Mouse (Mus musculus) megakaryocyte-erythroid progenitor cell, adult 5 weeks (primary cell): ENCODE results near the gene Riox2. TPM values are rescaled to one million over a fixed set of nuclear protein-coding genes. Genes with fewer than 3 reads are reported as not detected.

Experiments used
- polyA plus RNA-seq: library from polyadenylated mRNA; stranded (reverse); fragments of >175 nt; gene quantifications from 2 replicates; pipeline ENCODE4 v1.2.3, GENCODE M21; 2012

Riox2 gene
- 7.3 and 8.0 TPM in 2 replicates for polyA plus RNA-seq

DNA sequence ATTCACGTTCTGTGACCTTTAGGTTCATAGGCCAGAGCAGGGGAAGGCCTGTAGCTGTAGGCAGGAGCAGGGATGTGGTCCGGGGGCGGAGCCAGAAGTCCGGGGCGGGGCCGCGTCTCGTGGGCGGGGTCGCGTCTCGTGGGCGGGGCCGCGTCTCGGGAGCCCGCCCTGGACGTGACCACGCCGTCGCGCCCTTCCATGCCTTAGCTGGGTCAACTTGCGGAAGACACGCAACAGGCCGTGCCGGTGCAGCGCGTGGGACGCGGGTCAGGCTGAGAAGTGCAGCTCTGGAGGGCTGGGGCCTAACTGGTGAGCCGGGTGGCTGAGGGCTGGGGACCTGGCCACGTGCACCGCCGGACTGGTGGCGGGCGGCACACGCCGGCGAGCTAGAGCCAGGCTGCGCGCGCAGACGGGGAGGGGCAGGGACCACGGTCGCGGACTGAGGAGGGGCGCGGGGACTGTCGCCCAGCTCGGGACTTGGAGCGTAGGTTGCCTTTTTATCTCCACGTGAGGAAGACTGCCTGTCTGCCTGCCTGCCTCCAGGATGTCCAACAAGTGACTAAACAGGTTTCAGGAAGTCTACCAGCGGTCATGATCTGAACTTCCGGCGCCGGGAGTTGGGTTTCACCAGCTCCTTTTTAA lies at the start of gene Riox2:
TSS of gene Riox2 (plus strand) at position 139 of the 642 bp plus-strand sequence.

Other genes with a start within 250 kb of the Riox2 start
- gene Olfr201, start 199.1 kb upstream of the Riox2 start, polyA plus RNA-seq: not detected in 2 replicates
- not detected in 2 replicates for gene Olfr202, start 185.0 kb upstream of the Riox2 start, polyA plus RNA-seq
- gene Olfr203, start 172.9 kb upstream of the Riox2 start, polyA plus RNA-seq: not detected in 2 replicates
- 0.02 TPM in 1 of 2 replicates, not detected in the other for gene Olfr204, start 153.5 kb upstream of the Riox2 start, polyA plus RNA-seq
- not detected in 2 replicates for gene Olfr205, start 140.6 kb upstream of the Riox2 start, polyA plus RNA-seq
- gene Olfr206, start 122.5 kb upstream of the Riox2 start, polyA plus RNA-seq: not detected in 2 replicates
- not detected in 2 replicates for gene Olfr209, start 107.8 kb upstream of the Riox2 start, polyA plus RNA-seq
- not detected in 2 replicates for gene Gabrr3, start 64.4 kb upstream of the Riox2 start, polyA plus RNA-seq
- 1.3 and 1.7 TPM in 2 replicates for gene Crybg3, start 129.2 kb downstream of the Riox2 start, polyA plus RNA-seq
- 2.0 and 2.1 TPM in 2 replicates for gene Arl6, start 167.6 kb downstream of the Riox2 start, polyA plus RNA-seq